Mouse (Mus musculus): ENCODE measurements around the gene Gm38392. TPM values are rescaled to one million over a fixed set of nuclear protein-coding genes. Genes with fewer than 3 reads are reported as not detected.
"Not testable (repeated sequence)": the region's sequence is repeated elsewhere in the genome, so short reads cannot be mapped to it uniquely, and the experiment has no call there.

Gene Gm38392
- polyA plus RNA-seq, 1 experiment from 2014 or later = 2.9 TPM

DNA sequence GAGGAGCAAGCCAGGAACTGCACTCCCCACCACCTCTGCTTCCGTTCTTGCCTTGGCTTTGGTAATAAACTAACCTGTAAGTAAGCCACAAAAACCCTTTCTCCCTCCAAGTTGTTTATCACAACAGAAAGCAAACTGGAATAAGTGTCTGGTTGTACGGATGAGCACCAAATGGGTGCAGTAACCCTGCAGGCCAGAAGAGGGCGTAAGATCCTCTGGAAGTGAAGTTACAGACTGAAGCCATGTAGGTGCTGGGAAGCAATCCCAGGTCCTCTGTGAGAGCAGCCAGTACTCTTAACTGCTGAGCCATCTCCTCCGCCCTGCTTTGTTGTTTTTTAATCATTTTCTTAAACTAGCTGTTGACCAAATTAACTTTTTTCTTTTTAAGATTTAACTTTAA, 13.0 kb downstream of the Gm38392 start:
- no peaks in the 10 kb centered on the region for H3K27me3 ChIP-seq
- no peaks in the 10 kb centered on the region for H3K36me3 ChIP-seq
- 92% methylated on average over 4 of the region's 4 CpGs for WGBS
- no peak overlapping the region for H3K9ac ChIP-seq
- no peaks in the 10 kb centered on the region for H3K9me3 ChIP-seq (replicated peaks)
- ATAC-seq (replicated peaks; ENCODE audit: low FRiP score) = no peak
- no peak overlapping the region for H3K27ac ChIP-seq
- no peak overlapping the region for H3K4me2 ChIP-seq
- H3K4me1 ChIP-seq = no peaks in the 10 kb centered on the region
- H3K4me3 ChIP-seq (replicated peaks) = no peak overlapping the region

DNA sequence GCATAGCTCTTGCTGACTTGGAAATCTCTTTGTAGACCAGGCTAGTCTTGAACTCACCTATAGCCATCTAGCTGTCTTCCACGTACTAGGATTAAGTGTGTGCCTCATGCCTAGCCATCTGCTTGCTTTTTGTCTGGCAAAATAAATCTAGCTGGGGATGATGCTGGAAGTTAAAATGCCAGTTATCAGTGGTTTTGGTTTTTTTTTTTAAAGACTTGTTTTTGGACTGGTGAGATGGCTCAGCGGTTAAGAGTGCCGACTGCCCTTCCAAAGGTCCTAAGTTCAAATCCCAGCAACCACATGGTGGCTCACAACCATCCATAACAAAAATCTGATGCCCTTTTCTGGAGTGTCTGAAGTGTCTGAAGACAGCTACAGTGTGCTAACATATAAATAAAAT, 15.2 kb downstream of the Gm38392 start:
- Histone ChIP-seq H3K36me3 (no peaks in the 10 kb centered on the region), H3K4me1 (no peaks in the 10 kb centered on the region), H3K27me3 (no peaks in the 10 kb centered on the region), H3K27ac (no peak overlapping the region), H3K4me2 (no peak overlapping the region), H3K4me3 (replicated peaks) (no peak overlapping the region), H3K9me3 (replicated peaks) (no peaks in the 10 kb centered on the region), H3K9ac (no peak overlapping the region)
- no peak for ATAC-seq (replicated peaks; ENCODE audit: low FRiP score)
- WGBS = 83% methylated on average over 3 of the region's 3 CpGs

GRCm38 (mm10) chr3:88271298-88271697, 15.7 kb downstream of the Gm38392 start:
- H3K4me3 ChIP-seq (replicated peaks); H3K27ac ChIP-seq; H3K36me3 ChIP-seq; ATAC-seq (replicated peaks; ENCODE audit: low FRiP score); H3K4me2 ChIP-seq; H3K9me3 ChIP-seq (replicated peaks); H3K9ac ChIP-seq; H3K4me1 ChIP-seq; H3K27me3 ChIP-seq: not testable (repeated sequence)
- 98% methylated on average over 2 of the region's 2 CpGs for WGBS

GRCm38 (mm10) chr3:88268991-88269390, 18.0 kb downstream of the Gm38392 start:
- Histone ChIP-seq H3K4me1 (no peaks in the 10 kb centered on the region), H3K27me3 (no peaks in the 10 kb centered on the region), H3K27ac (no peak overlapping the region), H3K4me3 (replicated peaks) (no peak overlapping the region), H3K9ac (no peak overlapping the region), H3K9me3 (replicated peaks) (no peaks in the 10 kb centered on the region), H3K36me3 (no peaks in the 10 kb centered on the region), H3K4me2 (no peak overlapping the region)
- WGBS = 83% methylated on average over 5 of the region's 5 CpGs
- no peak for ATAC-seq (replicated peaks; ENCODE audit: low FRiP score)

DNA sequence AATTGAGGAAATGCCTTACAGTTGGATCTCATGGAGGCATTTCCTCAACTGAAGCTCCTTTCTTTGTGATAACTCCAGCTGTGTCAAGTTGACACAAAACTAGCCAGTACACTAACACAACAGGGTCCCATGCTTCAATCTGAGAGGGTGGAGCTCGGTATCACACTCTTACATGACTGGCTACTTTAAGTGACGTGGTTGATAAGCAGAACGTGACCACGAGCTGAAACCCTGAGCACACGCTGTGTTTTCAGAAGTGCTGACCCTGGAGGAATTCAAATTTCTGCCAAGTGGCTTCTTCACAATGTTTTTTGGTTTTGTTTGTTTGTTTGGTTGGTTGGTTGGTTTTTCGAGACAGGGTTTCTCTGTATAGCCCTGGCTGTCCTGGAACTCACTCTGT, 19.0 kb downstream of the Gm38392 start:
- ATAC-seq (replicated peaks; ENCODE audit: low FRiP score); H3K4me1 ChIP-seq; H3K9ac ChIP-seq; H3K27me3 ChIP-seq; H3K27ac ChIP-seq; H3K4me2 ChIP-seq; H3K36me3 ChIP-seq; H3K9me3 ChIP-seq (replicated peaks); H3K4me3 ChIP-seq (replicated peaks): not testable (repeated sequence)
- 84% methylated on average over 6 of the region's 6 CpGs for WGBS

DNA sequence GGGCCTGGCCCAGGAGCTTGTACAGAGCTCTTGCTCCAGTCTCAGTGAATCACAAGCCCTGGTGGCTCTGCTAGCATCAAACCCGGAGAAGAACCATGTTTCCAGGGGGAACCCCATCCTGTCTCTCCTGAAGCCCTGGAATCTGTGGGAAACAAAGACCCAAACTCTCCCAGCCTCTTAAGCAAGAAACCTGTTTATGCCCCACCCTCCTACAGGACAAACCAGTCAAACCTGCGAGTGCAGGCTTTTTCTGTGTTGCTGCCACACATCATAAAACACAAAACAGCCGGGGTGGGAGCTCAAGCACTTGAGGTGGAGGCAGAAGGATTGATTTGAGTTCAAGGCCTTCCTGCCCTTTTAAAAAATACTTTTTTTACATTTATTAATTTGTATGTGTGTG, 24.7 kb downstream of the Gm38392 start:
- no peak for ATAC-seq (replicated peaks; ENCODE audit: low FRiP score)
- H3K36me3 ChIP-seq = no peaks in the 10 kb centered on the region
- no peak overlapping the region for H3K9ac ChIP-seq
- peak overlapping the region; percentile 41; the same call in 1 of the 2 replicates for H3K27ac ChIP-seq
- H3K4me2 ChIP-seq = no peak overlapping the region
- H3K27me3 ChIP-seq = 0 out of 2 replicates have a peak, but pooled peaks cover 6% of the 10 kb centered on the region
- no peaks in the 10 kb centered on the region for H3K4me1 ChIP-seq
- H3K9me3 ChIP-seq (replicated peaks) = no peaks in the 10 kb centered on the region
- 51% methylated on average over 3 of the region's 3 CpGs for WGBS
- no peak overlapping the region for H3K4me3 ChIP-seq (replicated peaks)

DNA sequence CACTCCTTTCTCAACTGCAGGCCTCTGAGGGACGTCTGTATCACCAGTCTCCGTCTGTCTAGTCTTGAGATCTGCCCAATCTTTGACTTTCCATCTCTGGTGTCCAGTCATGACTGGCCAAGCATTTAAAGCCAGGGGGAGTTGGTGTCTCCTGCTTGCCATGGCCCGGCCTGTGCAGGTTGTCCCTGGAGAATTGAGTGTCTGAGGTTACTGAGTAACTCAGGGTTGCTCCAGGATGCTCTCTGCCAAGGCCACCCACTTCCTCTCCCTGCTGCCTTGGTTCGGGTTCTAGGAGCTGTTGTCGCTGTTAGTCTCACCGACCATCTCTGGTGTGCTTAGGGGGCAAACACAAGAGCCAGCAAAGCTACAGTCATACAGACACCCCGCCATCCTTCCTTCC, 30.6 kb downstream of the Gm38392 start:
- Histone ChIP-seq H3K4me3 (replicated peaks) (no peak overlapping the region), H3K9ac (no peak overlapping the region), H3K4me1 (peaks cover 30% of the 10 kb centered on the region), H3K4me2 (no peak overlapping the region), H3K27me3 (peaks cover 43% of the 10 kb centered on the region), H3K27ac (peak overlapping the region; percentile 60; the same call in 1 of the 2 replicates), H3K9me3 (replicated peaks) (no peaks in the 10 kb centered on the region), H3K36me3 (no peaks in the 10 kb centered on the region)
- peak; percentile 69; the same call in 1 of the 2 replicates for ATAC-seq (replicated peaks; ENCODE audit: low FRiP score)
- WGBS = 40% methylated on average over 7 of the region's 7 CpGs

GRCm38 (mm10) chr3:88255950-88256349, 31.1 kb downstream of the Gm38392 start:
- peak; percentile 50; the same call in 1 of the 2 replicates for ATAC-seq (replicated peaks; ENCODE audit: low FRiP score)

DNA sequence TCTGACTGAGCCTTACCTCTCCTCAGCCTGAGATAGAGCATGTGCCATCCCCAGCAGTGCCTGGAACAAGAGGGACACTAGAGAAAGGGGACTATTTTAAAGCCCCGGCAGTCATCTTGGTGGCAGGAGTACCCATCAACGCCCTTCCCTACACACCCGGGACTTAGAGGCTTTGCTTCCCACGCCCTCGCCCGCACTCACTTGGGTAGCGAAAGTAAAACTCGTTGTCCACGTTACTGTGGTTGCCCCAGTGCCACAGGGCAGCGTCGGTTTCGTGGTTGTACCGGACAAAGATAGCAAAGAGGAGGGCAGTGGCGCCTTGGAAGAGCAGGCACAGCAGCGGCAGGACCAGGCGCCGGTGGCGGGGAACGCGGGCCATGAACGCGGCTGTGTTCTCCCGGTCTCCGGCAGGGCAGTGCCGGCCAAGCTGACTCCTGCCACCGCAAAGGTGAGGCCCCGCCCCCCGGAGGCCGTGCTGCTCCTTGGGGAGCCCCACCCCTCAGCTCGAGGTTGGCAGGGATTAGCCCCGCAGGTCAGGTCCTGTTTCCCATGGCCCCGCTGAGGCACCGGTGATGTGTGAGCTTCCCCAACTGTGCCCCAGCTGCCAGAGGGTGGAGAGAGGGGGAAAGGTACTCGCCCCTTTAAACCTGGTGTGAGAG, 32.6 kb downstream of the Gm38392 start, which contains the start of gene Rhbg:
TSS of gene Rhbg (minus strand) at position 442 of the 659 bp plus-strand sequence.
- peak within 1 kb of the TSS; percentile 66 for H3K4me2 ChIP-seq
- WGBS = 2% methylated on average over 34 of the region's 34 CpGs
- peaks cover 30% of the 10 kb centered on the region for H3K4me1 ChIP-seq
- H3K27me3 ChIP-seq = peaks cover 43% of the 10 kb centered on the region
- H3K9ac ChIP-seq = peak within 1 kb of the TSS; percentile 35; the same call in 1 of the 2 replicates
- H3K9me3 ChIP-seq (replicated peaks) = no peaks in the 10 kb centered on the region
- no peaks in the 10 kb centered on the region for H3K36me3 ChIP-seq
- H3K4me3 ChIP-seq (replicated peaks) = peak within 1 kb of the TSS; percentile 39
- ATAC-seq (replicated peaks; ENCODE audit: low FRiP score) = peak; percentile 61; the same call in 1 of the 2 replicates
- H3K27ac ChIP-seq = no peak within 1 kb of the TSS

More at GRCm38 (mm10) chr3:88255950-88256349, 31.1 kb downstream of the Gm38392 start:
- H3K27ac ChIP-seq = peak overlapping the region; percentile 60; the same call in 1 of the 2 replicates
- H3K4me2 ChIP-seq = no peak overlapping the region
- 36% methylated on average over 6 of the region's 6 CpGs for WGBS
- no peak overlapping the region for H3K4me3 ChIP-seq (replicated peaks)
- no peaks in the 10 kb centered on the region for H3K9me3 ChIP-seq (replicated peaks)
- H3K4me1 ChIP-seq = peaks cover 30% of the 10 kb centered on the region
- H3K9ac ChIP-seq = no peak overlapping the region
- H3K27me3 ChIP-seq = peaks cover 43% of the 10 kb centered on the region
- H3K36me3 ChIP-seq = no peaks in the 10 kb centered on the region

GRCm38 (mm10) chr3:88252739-88253138, 34.3 kb downstream of the Gm38392 start:
- no peak overlapping the region for H3K27ac ChIP-seq
- no peak for ATAC-seq (replicated peaks; ENCODE audit: low FRiP score)
- H3K9ac ChIP-seq = no peak overlapping the region
- no peaks in the 10 kb centered on the region for H3K9me3 ChIP-seq (replicated peaks)
- H3K36me3 ChIP-seq = no peaks in the 10 kb centered on the region
- H3K4me1 ChIP-seq = peaks cover 30% of the 10 kb centered on the region
- H3K4me2 ChIP-seq = no peak overlapping the region
- 48% methylated on average over 6 of the region's 6 CpGs for WGBS
- peaks cover 46% of the 10 kb centered on the region for H3K27me3 ChIP-seq
- no peak overlapping the region for H3K4me3 ChIP-seq (replicated peaks)

GRCm38 (mm10) chr3:88248406-88248805, 38.6 kb downstream of the Gm38392 start:
- Histone ChIP-seq H3K4me1 (no peaks in the 10 kb centered on the region), H3K27ac (no peak overlapping the region), H3K4me2 (no peak overlapping the region), H3K36me3 (no peaks in the 10 kb centered on the region), H3K9me3 (replicated peaks) (no peaks in the 10 kb centered on the region), H3K9ac (no peak overlapping the region), H3K4me3 (replicated peaks) (no peak overlapping the region), H3K27me3 (peaks cover 54% of the 10 kb centered on the region)
- WGBS = 69% methylated on average over 11 of the region's 11 CpGs
- ATAC-seq (replicated peaks; ENCODE audit: low FRiP score) = no peak

GRCm38 (mm10) chr3:88247666-88248065, 39.3 kb downstream of the Gm38392 start:
- Histone ChIP-seq H3K4me3 (replicated peaks) (no peak overlapping the region), H3K27me3 (peaks cover 54% of the 10 kb centered on the region), H3K9me3 (replicated peaks) (no peaks in the 10 kb centered on the region), H3K36me3 (no peaks in the 10 kb centered on the region), H3K27ac (no peak overlapping the region), H3K4me1 (no peaks in the 10 kb centered on the region), H3K9ac (no peak overlapping the region), H3K4me2 (no peak overlapping the region)
- 46% methylated on average over 9 of the region's 9 CpGs for WGBS
- no peak for ATAC-seq (replicated peaks; ENCODE audit: low FRiP score)

DNA sequence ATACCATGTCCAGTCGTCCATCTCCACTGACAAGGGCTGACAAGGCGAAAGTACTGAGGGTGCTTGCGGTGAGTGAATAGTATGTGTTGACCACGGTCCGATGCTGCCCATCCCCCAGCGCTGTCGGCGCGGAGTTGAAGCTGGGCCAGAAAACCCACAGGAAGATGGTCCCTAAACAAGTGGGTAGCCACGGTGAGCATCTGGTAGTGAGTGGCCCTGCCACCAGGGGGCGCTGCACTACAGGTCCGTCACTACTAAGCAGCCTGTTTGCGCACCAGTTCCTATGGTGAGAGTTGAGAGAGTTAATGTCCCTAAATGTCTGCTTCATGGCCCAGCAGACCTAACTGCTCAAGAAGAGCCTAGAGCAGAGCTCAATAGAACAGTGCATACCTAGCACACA, 41.2 kb downstream of the Gm38392 start:
- 16% methylated on average over 13 of the region's 13 CpGs for WGBS
- ATAC-seq (replicated peaks; ENCODE audit: low FRiP score) = no peak

More for the DNA sequence above, 41.2 kb downstream of the Gm38392 start:
- H3K36me3 ChIP-seq = no peaks in the 10 kb centered on the region
- H3K4me3 ChIP-seq (replicated peaks) = no peak overlapping the region
- peaks cover 6% of the 10 kb centered on the region for H3K4me1 ChIP-seq
- no peak overlapping the region for H3K27ac ChIP-seq
- no peaks in the 10 kb centered on the region for H3K9me3 ChIP-seq (replicated peaks)
- H3K4me2 ChIP-seq = no peak overlapping the region
- H3K27me3 ChIP-seq = peaks cover 67% of the 10 kb centered on the region
- no peak overlapping the region for H3K9ac ChIP-seq
